Mouse (Mus musculus) kidney, postnatal 0 days (tissue): ENCODE measurements around the gene Maco1. TPM values are rescaled to one million over a fixed set of nuclear protein-coding genes. Genes with fewer than 3 reads are reported as not detected.
A peak's percentile ranks its signal among the peaks of the same experiment; 100 is the strongest.

Experiments
- ATAC-seq: fragments of 200-750 bp; cut with Nextera tagmentation; replicated peaks from 2 replicates; pipeline ENCODE4 v1.8.0; 2017; ENCODE audit warnings: low read depth, moderate number of reproducible peaks, moderate TSS enrichment, moderate library complexity; ENCODE audit not compliant: low FRiP score
- DNase-seq: peaks from one replicate; pipeline ENCODE4 v3.0.0-alpha.2; 2016; ENCODE audit warnings: low spot score
- H3K27ac ChIP-seq: fragments of 300-500 bp; sonication (generic); 2 replicates; pipeline ENCODE4 v1.5.1; 2014; ENCODE audit warnings: mild to moderate bottlenecking
- H3K27me3 ChIP-seq: fragments of 300-500 bp; sonication (generic); 2 replicates; pipeline ENCODE4 v1.6.1; 2014; ENCODE audit warnings: low read length, mixed read lengths; ENCODE audit not compliant: insufficient read depth
- H3K36me3 ChIP-seq: fragments of 300-500 bp; sonication (generic); 2 replicates; pipeline ENCODE4 v1.6.1; 2014; ENCODE audit warnings: low read length, mixed read lengths; ENCODE audit not compliant: insufficient read depth
- H3K4me1 ChIP-seq: fragments of 300-500 bp; sonication (generic); replicated peaks from 2 replicates; pipeline ENCODE4 v1.6.1; 2014; ENCODE audit warnings: antibody characterized with exemption, low read length, mixed read lengths; ENCODE audit not compliant: insufficient read depth
- H3K4me2 ChIP-seq: fragments of 300-500 bp; sonication (generic); 2 replicates; pipeline ENCODE4 v1.6.1; 2014; ENCODE audit warnings: mild to moderate bottlenecking, low read length, moderate library complexity, mixed read lengths
- H3K4me3 ChIP-seq: fragments of 300-500 bp; sonication (generic); replicated peaks from 2 replicates; pipeline ENCODE4 v1.5.1; 2014; ENCODE audit warnings: low read depth, low read length
- H3K9ac ChIP-seq: fragments of 300-500 bp; sonication (generic); 2 replicates; pipeline ENCODE4 v1.6.1; 2014; ENCODE audit warnings: low read depth, low read length
- H3K9me3 ChIP-seq: fragments of 300-500 bp; sonication (generic); replicated peaks from 2 replicates; pipeline ENCODE4 v1.6.1; 2016; ENCODE audit warnings: low read length, inconsistent platforms, mixed read lengths
- CTCF ChIP-seq: IDR thresholded peaks from 2 replicates; pipeline ENCODE4 v1.5.1; 2016; ENCODE audit warnings: antibody characterized with exemption, low read depth, mild to moderate bottlenecking, moderate library complexity
- WGBS: fragments of 180-500 bp; shearing (Covaris S2); extraction: QIAGEN DNeasy Blood & Tissue Kit; methylation state at CpG from one replicate; pipeline ENCODE4 v1.1.7; 2014; 5-methylcytosine and 5-hydroxymethylcytosine counted together
- polyA plus RNA-seq: library from polyadenylated mRNA; unstranded; fragments of >200 nt; fragmentation: Nextera tagmentation; extraction: Ambion mirVana; gene quantifications from 2 replicates; pipeline ENCODE4 v1.2.1, GENCODE M21; 2015

Gene Maco1
- polyA plus RNA-seq, 1 experiment from 2014 or later = 32.4 TPM

- Histone ChIP-seq H3K4me3 (no peak overlapping the region), H3K9me3 (no peaks in the 10 kb centered on the region), H3K27ac (no peak overlapping the region), H3K4me1 (peaks cover 6% of the 10 kb centered on the region), H3K27me3 (peaks cover 5% of the 10 kb centered on the region; the same call in 1 of the 2 replicates), H3K4me2 (no peak overlapping the region), H3K9ac (no peak overlapping the region), H3K36me3 (no peaks in the 10 kb centered on the region)
- no peak for DNase-seq
- WGBS = 76% methylated on average over 6 of the region's 6 CpGs
- TF ChIP-seq CTCF = no peak
- no peak for ATAC-seq
Measured at GRCm38 (mm10) chr4:134865340-134865739, 12.2 kb upstream of the Maco1 start.

- Histone ChIP-seq H3K4me2 (no peak within 1 kb of the TSS), H3K4me3 (no peak within 1 kb of the TSS), H3K27ac (no peak within 1 kb of the TSS), H3K27me3 (peaks cover 5% of the 10 kb centered on the region; the same call in 1 of the 2 replicates), H3K9ac (no peak within 1 kb of the TSS), H3K9me3 (no peaks in the 10 kb centered on the region), H3K36me3 (no peaks in the 10 kb centered on the region), H3K4me1 (no peaks in the 10 kb centered on the region)
- 79% methylated on average over 14 of the region's 14 CpGs for WGBS
- DNase-seq (no peak), ATAC-seq (no peak)
- no peak for TF ChIP-seq CTCF
Measured at GRCm38 (mm10) chr4:134863937-134864729, 11.0 kb upstream of the Maco1 start, which contains the start of gene Rhd. Gene Rhd (plus strand): TSS chr4:134864536.

GRCm38 (mm10) chr4:134862996-134863395 is 9.9 kb upstream of the Maco1 start:
- Histone ChIP-seq H3K4me1 (no peaks in the 10 kb centered on the region), H3K4me3 (no peak overlapping the region), H3K9ac (no peak overlapping the region), H3K27me3 (peaks cover under 1% of the 10 kb centered on the region; the same call in 1 of the 2 replicates), H3K4me2 (no peak overlapping the region), H3K9me3 (no peaks in the 10 kb centered on the region), H3K27ac (no peak overlapping the region), H3K36me3 (no peaks in the 10 kb centered on the region)
- DNase-seq (no peak), ATAC-seq (no peak)
- WGBS = 82% methylated on average over 7 of the region's 7 CpGs
- no peak for TF ChIP-seq CTCF

- peak; percentile 20; the same call in 1 of the 2 replicates for TF ChIP-seq CTCF
- Histone ChIP-seq H3K27me3 (no peaks in the 10 kb centered on the region), H3K9ac (no peak overlapping the region), H3K36me3 (no peaks in the 10 kb centered on the region), H3K9me3 (no peaks in the 10 kb centered on the region), H3K27ac (no peak overlapping the region), H3K4me3 (no peak overlapping the region), H3K4me2 (no peak overlapping the region), H3K4me1 (no peaks in the 10 kb centered on the region)
- no peak for ATAC-seq
- peak; percentile 32 for DNase-seq
- WGBS = 46% methylated on average over 6 of the region's 6 CpGs
Measured at GRCm38 (mm10) chr4:134861884-134862283, 8.7 kb upstream of the Maco1 start.

- H3K36me3 ChIP-seq = no peaks in the 10 kb centered on the region
Measured at GRCm38 (mm10) chr4:134858494-134858893, 5.3 kb upstream of the Maco1 start.

GRCm38 (mm10) chr4:134856501-134856900 is 3.4 kb upstream of the Maco1 start:
- H3K27me3 ChIP-seq = no peaks in the 10 kb centered on the region
- no peaks in the 10 kb centered on the region for H3K9me3 ChIP-seq
- no peak overlapping the region for H3K4me2 ChIP-seq
- H3K9ac ChIP-seq = no peak overlapping the region
- no peak overlapping the region for H3K27ac ChIP-seq
- WGBS = 24% methylated on average over 5 of the region's 5 CpGs
- DNase-seq = peak; percentile 46
- peaks cover 5% of the 10 kb centered on the region; the same call in 1 of the 2 replicates for H3K4me1 ChIP-seq
- TF ChIP-seq CTCF = no peak
- H3K36me3 ChIP-seq = no peaks in the 10 kb centered on the region
- no peak for ATAC-seq
- H3K4me3 ChIP-seq = no peak overlapping the region

More at GRCm38 (mm10) chr4:134858494-134858893, 5.3 kb upstream of the Maco1 start:
- WGBS = 87% methylated on average over 4 of the region's 4 CpGs
- no peak overlapping the region for H3K9ac ChIP-seq
- H3K4me1 ChIP-seq = no peaks in the 10 kb centered on the region
- no peak for TF ChIP-seq CTCF
- ATAC-seq (no peak), DNase-seq (no peak)
- H3K9me3 ChIP-seq = no peaks in the 10 kb centered on the region
- H3K4me2 ChIP-seq = no peak overlapping the region
- no peak overlapping the region for H3K27ac ChIP-seq
- no peaks in the 10 kb centered on the region for H3K27me3 ChIP-seq
- H3K4me3 ChIP-seq = no peak overlapping the region
